Mouse (Mus musculus) hindbrain, postnatal 0 days (tissue): Measurements from ENCODE around the gene Zmynd8. TPM values are rescaled to one million over a fixed set of nuclear protein-coding genes. Genes with fewer than 3 reads are reported as not detected.

ENCODE experiments used
- ATAC-seq: fragments of 200-750 bp; cut with Nextera tagmentation; 2 replicates; pipeline ENCODE4 v1.8.0; 2017; ENCODE audit warnings: mild to moderate bottlenecking, moderate TSS enrichment, moderate library complexity
- DNase-seq: peaks from one replicate; pipeline ENCODE4 v3.0.0-alpha.2; 2015; ENCODE audit warnings: low spot score
- H3K27ac ChIP-seq: fragments of 300-500 bp; sonication (generic); 2 replicates; pipeline ENCODE4 v1.5.1; 2014; ENCODE audit warnings: mild to moderate bottlenecking
- H3K27me3 ChIP-seq: fragments of 300-500 bp; sonication (generic); 2 replicates; pipeline ENCODE4 v1.6.1; 2014; ENCODE audit warnings: low read length, mixed read lengths; ENCODE audit not compliant: insufficient read depth
- H3K36me3 ChIP-seq: fragments of 300-500 bp; sonication (generic); 2 replicates; pipeline ENCODE4 v1.6.1; 2014; ENCODE audit warnings: low read length, mixed read lengths; ENCODE audit not compliant: insufficient read depth
- H3K4me1 ChIP-seq: fragments of 300-500 bp; sonication (generic); 2 replicates; pipeline ENCODE4 v1.6.1; 2014; ENCODE audit warnings: antibody characterized with exemption, low read length, mixed read lengths; ENCODE audit not compliant: insufficient read depth
- H3K4me2 ChIP-seq: fragments of 300-500 bp; sonication (generic); 2 replicates; pipeline ENCODE4 v1.6.1; 2014; ENCODE audit warnings: low read depth, mild to moderate bottlenecking, low read length, moderate library complexity, mixed read lengths
- H3K4me3 ChIP-seq: fragments of 300-500 bp; sonication (generic); 2 replicates; pipeline ENCODE4 v1.5.1; 2014; ENCODE audit warnings: low read length
- H3K9ac ChIP-seq: fragments of 300-500 bp; sonication (generic); replicated peaks from 2 replicates; pipeline ENCODE4 v1.6.1; 2014; ENCODE audit warnings: mild to moderate bottlenecking, low read length, moderate library complexity, mixed read lengths
- H3K9me3 ChIP-seq: fragments of 300-500 bp; sonication (generic); 2 replicates; pipeline ENCODE4 v1.6.1; 2016; ENCODE audit warnings: low read length, mixed read lengths
- CTCF ChIP-seq: IDR thresholded peaks from 2 replicates; pipeline ENCODE4 v1.5.1; 2016; ENCODE audit warnings: antibody characterized with exemption, control low read depth, low read depth
- WGBS: fragments of 180-500 bp; shearing (Covaris S2); extraction: QIAGEN DNeasy Blood & Tissue Kit; methylation state at CpG from one replicate; pipeline ENCODE4 v1.1.7; 2014; 5-methylcytosine and 5-hydroxymethylcytosine counted together
- polyA plus RNA-seq: library from polyadenylated mRNA; unstranded; fragments of >200 nt; fragmentation: Nextera tagmentation; extraction: Ambion mirVana; gene quantifications from 2 replicates; pipeline ENCODE4 v1.2.1, GENCODE M21; 2015
- total RNA-seq: library from RNA; depleted of rRNA; stranded (reverse); fragments of >200 nt; gene quantifications from 2 replicates; pipeline ENCODE4 v1.2.3, GENCODE M21; 2014; rRNA removed

The Zmynd8 gene
- 46.6 and 46.8 TPM in 2 replicates for total RNA-seq
- polyA plus RNA-seq = 53.0 and 56.9 TPM in 2 replicates

DNA sequence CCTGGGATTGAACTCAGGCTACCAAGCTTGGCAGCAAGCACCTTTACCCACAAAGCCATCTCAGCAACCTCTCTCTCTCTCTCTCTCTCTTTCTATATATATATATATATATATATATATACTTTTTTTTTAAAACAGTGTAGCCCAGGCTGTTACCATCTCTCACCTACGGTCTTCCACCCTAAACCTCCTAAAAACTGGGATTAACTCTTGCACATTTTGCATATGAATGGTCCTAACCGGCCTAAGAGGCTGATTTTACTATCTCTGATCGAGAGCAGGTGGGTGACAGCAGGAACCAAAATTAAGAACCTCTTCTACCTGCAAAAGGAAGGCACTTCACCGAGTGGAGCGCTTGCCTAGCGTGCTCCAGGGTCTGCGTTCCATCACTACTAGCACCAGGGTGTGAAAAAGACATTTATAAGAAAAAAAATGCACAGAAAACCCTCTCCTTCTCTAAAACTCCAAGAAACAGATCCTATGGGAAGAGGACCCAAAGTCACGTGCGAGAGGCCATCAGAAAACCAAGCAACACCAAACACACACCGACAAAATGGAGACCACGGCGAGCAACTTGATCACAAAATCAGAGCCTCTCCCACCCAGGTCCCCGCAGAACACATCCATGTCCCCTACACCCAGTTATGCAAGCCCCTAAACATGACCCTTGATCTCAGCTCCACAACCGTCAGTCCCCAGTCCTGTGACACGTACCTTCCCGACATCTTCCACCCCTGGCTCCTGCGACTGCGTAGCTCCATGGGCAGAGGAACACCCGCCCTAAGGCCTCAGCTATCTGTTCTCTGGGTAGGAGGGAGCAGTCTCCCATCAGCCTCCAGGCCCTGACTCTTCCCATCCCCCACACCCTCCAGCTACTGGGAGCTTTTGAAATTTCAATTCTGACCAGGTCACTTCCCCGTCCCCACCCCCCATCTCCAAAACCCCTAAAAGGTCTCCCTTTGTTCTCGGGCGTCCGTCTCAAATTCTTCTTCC, at the start of gene Zmynd8:
Zmynd8 (minus strand) TSS at position 815 of the 993 bp plus-strand sequence.
- no peak for TF ChIP-seq CTCF
- H3K27me3 ChIP-seq = no peaks in the 10 kb centered on the region
- DNase-seq = no peak
- H3K9ac ChIP-seq = no peak within 1 kb of the TSS
- H3K4me1 ChIP-seq = 0 out of 2 replicates have a peak, but pooled peaks cover 8% of the 10 kb centered on the region
- H3K27ac ChIP-seq = no peak within 1 kb of the TSS
- H3K9me3 ChIP-seq = no peaks in the 10 kb centered on the region
- no peaks in the 10 kb centered on the region for H3K36me3 ChIP-seq
- no peak within 1 kb of the TSS for H3K4me3 ChIP-seq
- no peak for ATAC-seq
- H3K4me2 ChIP-seq = no peak within 1 kb of the TSS
- WGBS = 52% methylated on average over 23 of the region's 23 CpGs

DNA sequence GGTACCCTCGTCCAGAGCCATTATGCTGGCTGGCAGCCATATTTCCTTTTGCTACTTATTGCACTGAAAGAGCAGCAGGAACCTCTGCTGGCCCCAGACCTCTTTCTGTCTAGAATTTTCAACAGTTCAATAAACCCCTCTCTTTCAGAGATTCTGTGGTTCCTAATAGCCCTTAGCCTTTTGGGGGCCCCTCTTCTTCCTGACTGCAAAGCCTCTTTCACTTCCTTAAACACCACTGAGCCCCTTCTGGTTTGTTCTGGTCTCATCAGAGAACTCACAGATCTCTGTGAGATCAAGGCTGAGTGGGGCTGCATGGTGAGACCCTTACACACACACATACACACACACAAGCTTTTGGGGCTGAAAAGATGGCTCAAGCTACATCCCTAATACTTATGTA, 49.2 kb upstream of the Zmynd8 start:
- WGBS = 61% methylated on average over 1 of the region's 1 CpGs
- TF ChIP-seq CTCF = no peak

DNA sequence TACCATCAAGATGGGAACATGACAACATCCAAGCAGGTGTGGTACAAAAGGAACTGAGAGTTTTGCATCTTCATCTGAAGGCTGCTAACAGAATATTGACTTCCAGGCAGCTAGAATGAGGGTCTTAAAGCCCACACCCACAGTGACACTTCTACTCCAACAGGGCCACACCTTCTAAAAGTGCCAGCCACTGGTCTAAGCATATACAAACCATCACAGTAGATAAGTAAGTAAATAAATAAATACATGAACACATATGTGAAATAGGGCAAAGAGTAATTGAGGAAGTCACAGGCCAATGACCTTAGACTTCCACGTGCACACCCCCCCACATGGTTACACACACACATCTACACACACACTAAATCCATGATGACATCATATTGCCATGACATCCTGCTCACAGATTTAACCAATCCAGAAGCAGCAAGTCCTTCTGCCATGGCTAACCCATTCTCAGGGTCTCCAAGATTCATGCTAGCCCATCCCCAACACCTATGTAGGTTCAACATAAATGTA, 47.3 kb upstream of the Zmynd8 start:
- H3K4me1 ChIP-seq = no peaks in the 10 kb centered on the region
- no peak overlapping the region for H3K27ac ChIP-seq
- no peaks in the 10 kb centered on the region for H3K36me3 ChIP-seq
- H3K4me2 ChIP-seq = no peak overlapping the region
- whole genome bisulfite sequencing = 100% methylated on average over 1 of the region's 1 CpGs
- H3K9me3 ChIP-seq = no peaks in the 10 kb centered on the region
- H3K4me3 ChIP-seq = no peak overlapping the region
- no peak overlapping the region for H3K9ac ChIP-seq
- DNase-seq (no peak), ATAC-seq (no peak)
- TF ChIP-seq CTCF = no peak
- no peaks in the 10 kb centered on the region for H3K27me3 ChIP-seq

More for the DNA sequence above, 49.2 kb upstream of the Zmynd8 start:
- ATAC-seq (no peak), DNase-seq (no peak)
- no peak overlapping the region for H3K27ac ChIP-seq
- no peaks in the 10 kb centered on the region for H3K36me3 ChIP-seq
- H3K4me3 ChIP-seq = no peak overlapping the region
- H3K27me3 ChIP-seq = no peaks in the 10 kb centered on the region
- no peaks in the 10 kb centered on the region for H3K9me3 ChIP-seq
- H3K9ac ChIP-seq = no peak overlapping the region
- H3K4me1 ChIP-seq = no peaks in the 10 kb centered on the region
- H3K4me2 ChIP-seq = no peak overlapping the region

DNA sequence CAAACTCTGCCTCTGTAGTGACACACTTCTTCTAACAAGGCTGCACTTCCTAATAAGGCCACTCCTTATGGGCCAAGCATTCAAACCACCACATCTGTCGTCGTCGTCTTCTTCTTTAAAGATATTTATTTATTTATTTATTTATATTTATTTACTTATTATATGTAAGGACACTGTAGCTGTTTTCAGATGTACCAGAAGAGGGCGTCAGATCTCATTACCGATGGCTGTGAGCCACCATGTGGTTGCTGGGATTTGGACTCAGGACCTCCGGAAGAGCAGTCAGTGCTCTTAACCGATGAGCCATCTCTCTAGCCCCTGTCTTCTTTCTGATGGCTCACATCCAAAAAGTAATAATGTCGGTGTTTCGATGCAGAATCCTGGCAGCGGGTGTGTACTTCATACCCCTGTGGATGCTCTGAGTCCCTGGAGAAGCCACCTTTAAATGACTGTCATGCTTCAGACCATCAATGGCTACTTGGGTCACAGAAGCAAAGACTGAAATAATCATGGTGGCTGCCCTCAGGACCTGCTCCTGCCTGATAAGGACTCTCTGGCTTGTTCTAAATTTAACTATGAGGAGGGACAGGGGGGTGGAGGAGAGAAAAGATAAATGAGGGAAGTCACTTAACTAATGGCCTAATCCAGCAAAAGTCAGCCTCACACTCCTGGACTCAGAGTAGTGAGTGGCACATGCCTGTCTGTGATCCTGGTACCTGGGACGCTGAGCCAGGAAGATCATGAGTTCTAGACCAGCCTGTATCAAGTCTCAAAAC, 45.9 kb upstream of the Zmynd8 start:
- whole genome bisulfite sequencing = 75% methylated on average over 11 of the region's 11 CpGs
- no peaks in the 10 kb centered on the region for H3K9me3 ChIP-seq
- no peak overlapping the region for H3K27ac ChIP-seq
- DNase-seq = no peak
- no peak overlapping the region for H3K4me2 ChIP-seq
- no peak; the same call in 1 of the 2 replicates for TF ChIP-seq CTCF
- H3K4me3 ChIP-seq = no peak overlapping the region
- H3K36me3 ChIP-seq = no peaks in the 10 kb centered on the region
- no peaks in the 10 kb centered on the region for H3K27me3 ChIP-seq
- H3K9ac ChIP-seq = no peak overlapping the region
- no peak for ATAC-seq
- H3K4me1 ChIP-seq = no peaks in the 10 kb centered on the region

DNA sequence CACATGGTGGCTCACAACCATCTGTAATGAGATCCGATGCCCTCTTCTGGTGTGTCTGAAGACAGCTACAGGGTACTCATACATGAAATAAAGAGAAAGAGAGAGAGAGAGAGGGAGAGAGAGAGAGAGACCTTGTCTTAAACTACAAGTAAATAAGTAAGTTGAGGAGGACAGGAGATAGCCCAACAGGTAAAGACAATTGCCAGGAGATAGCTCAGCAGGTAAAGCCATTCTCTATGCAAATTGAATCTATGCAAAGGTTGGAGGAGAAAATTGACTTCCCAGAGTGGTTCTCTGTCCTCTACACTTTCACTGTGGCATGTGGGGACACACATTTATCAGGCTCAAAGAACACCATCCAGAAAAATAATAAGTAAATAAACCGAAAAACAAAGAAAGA, 44.3 kb upstream of the Zmynd8 start:
- no peak overlapping the region for H3K27ac ChIP-seq
- H3K4me3 ChIP-seq = no peak overlapping the region
- ATAC-seq (no peak), DNase-seq (no peak)
- no peak overlapping the region for H3K4me2 ChIP-seq
- H3K27me3 ChIP-seq = no peaks in the 10 kb centered on the region
- H3K9ac ChIP-seq = no peak overlapping the region
- WGBS = 93% methylated on average over 2 of the region's 2 CpGs
- no peaks in the 10 kb centered on the region for H3K9me3 ChIP-seq
- no peak for TF ChIP-seq CTCF
- no peaks in the 10 kb centered on the region for H3K4me1 ChIP-seq
- no peaks in the 10 kb centered on the region for H3K36me3 ChIP-seq

DNA sequence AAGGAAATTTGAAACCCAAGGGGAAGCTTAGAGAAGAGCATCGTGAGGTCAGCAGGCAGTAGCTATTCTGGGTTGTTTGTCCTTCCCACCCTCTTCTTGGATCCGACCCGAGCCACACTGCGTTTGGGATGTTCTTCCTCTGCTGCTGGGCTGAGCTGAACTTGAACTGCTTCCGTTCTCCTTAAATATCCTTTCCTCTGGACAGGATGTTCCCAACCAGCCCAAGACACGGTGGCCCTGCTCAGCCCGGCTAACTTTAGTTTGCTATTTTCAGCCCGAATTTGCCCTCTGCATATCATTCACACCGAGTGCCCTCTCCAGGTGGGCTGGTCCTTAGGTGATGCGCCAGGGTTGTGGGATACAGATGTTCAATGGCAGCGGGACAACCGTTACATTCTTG, 37.3 kb upstream of the Zmynd8 start:
- Histone ChIP-seq H3K27ac (no peak overlapping the region), H3K9me3 (no peaks in the 10 kb centered on the region), H3K9ac (no peak overlapping the region), H3K27me3 (no peaks in the 10 kb centered on the region), H3K4me2 (no peak overlapping the region), H3K4me3 (no peak overlapping the region), H3K36me3 (no peaks in the 10 kb centered on the region), H3K4me1 (no peaks in the 10 kb centered on the region)
- ATAC-seq = no peak
- no peak for DNase-seq
- TF ChIP-seq CTCF = no peak
- 77% methylated on average over 12 of the region's 12 CpGs for WGBS
